Mouse (Mus musculus) granulocyte monocyte progenitor cell, adult 5-6 weeks (primary cell): ENCODE measurements around the gene Shld2. TPM values are rescaled to one million over a fixed set of nuclear protein-coding genes. Genes with fewer than 3 reads are reported as not detected.

Experiments used
- ATAC-seq: replicated peaks from 2 replicates; pipeline ENCODE4 v1.8.0; 2016; ENCODE audit warnings: mild to moderate bottlenecking, moderate TSS enrichment, inconsistent platforms; ENCODE audit not compliant: poor library complexity, severe bottlenecking
- total RNA-seq, 2 experiments: library from RNA; stranded (forward) in 1 of 2; stranded (reverse) in 1 of 2; fragments of 200-712, 200-1000 nt in 1 of 2; fragments of >200 nt in 1 of 2; fragmentation: Nextera tagmentation in 1 of 2; gene quantifications; 2 replicates each; pipeline ENCODE4 v1.2.3; 2014 to 2017

The Shld2 gene
- total RNA-seq, 2 experiments from 2014 or later, result 6.6 to 17.8 TPM

DNA sequence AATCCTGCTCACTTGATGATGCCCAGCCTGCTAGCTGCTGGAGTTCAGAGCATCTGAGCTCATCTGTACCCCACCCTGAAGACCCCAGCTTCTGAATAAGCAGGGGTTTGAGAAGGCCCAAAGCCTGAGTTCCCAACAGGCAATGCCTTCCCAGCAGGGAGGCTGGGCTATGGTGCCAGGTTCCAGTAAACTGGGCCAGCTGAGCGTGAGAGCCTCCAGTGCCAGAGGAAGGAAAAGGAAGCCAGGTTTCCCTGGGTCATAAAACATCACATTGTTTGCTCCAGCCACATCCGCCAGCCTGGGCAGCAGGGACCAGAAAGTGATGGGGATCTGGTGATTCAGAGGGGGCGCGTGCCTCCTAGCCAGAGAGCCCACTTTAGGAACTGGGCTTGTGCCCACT, 83.7 kb downstream of the Shld2 start:
- ATAC-seq, result no peak

DNA sequence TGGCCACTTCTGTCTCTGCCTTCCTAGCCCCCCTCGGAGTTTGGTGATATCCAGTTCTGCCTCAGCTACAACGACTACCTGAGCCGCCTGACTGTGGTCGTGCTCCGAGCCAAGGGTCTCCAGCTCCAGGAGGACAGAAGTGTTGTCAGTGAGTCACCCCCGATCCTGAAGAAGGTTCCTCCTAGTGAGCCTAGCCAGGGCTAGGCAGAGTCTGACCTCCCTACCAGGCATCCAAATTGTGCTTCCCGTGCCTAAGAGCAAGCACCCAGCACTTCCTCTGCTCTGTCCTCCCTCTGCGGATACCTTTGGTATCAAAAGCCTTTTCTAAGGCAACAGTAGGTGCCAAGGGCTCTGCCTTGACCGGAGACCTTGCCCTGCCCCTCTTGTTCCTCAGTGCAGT, 84.3 kb downstream of the Shld2 start:
- ATAC-seq, result no peak

DNA sequence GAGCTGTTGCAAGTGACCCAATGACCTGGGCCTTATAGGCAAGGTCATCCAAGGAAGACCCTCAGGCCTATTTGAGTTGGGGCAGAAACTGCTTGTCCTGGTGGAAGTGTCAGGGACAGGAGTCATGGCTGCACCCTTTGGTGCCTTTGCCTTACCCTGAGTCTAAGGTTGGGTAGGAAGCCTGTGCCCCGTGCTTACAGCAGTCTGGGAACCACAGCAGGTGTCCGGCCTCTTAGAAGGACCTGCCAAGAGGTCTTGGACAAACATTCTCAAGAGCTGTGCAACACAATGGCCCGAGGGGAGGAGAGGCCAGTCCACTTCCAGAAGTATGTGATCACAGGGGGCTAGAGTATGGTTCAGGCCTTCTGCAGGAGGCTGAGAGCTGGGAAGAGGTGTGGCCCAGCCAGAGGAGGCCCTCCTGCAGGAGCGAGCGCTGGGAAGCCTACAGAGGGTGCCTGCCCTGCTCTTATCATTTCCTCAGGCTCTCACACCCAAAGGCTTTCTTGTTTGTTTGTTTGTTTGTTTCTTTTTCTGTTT, 86.9 kb downstream of the Shld2 start:
- no peak for ATAC-seq

DNA sequence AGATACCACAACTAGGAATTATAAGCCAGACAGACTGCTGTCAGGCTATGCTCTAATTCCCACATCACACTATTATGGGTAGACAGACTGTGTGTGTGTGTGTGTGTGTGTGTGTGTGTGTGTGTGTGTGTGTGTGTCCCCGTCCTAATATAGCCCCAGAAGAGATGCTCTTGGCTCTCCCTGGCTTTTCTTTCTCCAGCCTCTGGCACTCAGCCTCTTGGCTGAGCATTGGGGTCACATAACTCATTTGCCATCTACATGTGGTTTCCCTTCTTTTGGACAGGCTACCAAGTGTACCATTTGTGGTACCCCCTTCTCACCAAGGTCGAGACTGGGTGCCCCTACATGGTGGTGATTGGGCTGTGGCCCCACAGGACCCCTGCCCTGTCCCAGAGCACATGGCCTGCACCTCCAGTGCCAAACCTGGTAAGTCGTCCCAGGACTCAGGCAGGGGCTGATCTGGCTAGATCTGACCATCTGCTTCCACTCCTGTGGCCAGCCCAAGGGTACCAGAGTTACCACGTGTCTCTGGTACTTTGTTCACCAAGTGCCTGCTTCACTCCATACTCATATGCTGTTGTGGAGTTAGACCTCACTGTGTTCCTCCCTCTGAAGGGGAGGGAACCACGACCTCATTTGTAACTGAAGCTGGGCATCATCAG, 88.7 kb downstream of the Shld2 start:
- ATAC-seq, result no peak

DNA sequence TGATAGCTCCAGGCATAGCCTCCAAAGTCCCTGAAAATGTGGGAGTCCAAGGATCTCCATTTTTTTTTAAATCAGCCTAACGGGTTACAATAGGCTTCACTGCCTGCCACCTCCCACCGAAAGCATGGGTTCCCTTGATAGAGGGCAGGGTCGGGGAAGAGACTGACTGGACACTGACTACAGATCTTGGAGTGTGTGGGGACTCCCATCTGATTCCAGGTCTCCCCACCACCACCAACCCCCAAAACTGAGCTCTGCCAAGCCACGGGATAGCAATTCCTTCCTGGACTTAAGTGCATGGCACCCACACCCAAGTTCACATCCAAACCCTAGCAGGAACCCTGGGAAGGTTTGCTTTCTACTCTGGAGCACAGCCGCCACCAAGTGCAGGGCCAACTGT, 89.9 kb downstream of the Shld2 start:
- ATAC-seq, result no peak

DNA sequence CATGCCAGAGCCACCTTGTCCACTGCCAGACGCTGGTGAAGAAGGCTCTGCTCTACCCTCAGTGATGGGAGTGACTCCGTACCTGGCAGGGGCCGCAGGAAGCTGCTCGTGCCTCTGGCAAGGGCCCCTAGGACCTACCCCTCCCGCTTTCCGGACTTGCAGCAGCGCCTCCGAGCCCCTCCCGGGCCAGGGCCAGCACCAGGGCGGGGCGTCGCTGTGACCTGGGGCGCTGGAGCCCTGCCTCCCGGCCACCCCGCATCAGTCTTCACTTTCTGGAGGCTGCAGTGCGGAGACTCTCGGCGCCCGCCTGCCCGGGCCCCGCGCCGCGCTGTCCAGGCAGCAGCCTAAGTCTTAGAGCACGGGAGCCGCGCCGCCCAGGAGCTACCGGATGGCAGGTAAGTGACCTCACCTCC, 90.5 kb downstream of the Shld2 start:
- ATAC-seq, result peak; percentile 30

DNA sequence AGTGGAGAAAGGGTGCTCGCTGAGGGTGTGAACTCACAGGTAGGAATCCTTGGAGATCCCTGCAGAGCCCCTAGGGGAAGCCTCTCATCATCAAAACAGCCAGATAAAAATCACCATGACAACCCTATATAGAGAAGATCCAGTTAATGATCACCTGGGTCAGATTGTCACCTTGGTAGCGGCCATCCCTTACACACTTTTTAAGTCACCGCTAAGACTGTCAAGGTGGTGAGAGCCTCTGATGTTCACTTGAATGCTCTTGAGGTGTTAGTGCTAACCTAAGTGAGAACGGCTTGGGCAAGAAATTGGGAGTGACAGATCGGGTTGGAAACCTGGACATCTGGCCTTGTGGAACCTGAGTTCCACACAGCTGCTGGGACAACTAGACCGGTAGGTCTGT, 91.0 kb downstream of the Shld2 start, which contains the start of gene Syt15:
TSS of gene Syt15 (plus strand) at position 301 of the 400 bp plus-strand sequence.
- no peak for ATAC-seq

DNA sequence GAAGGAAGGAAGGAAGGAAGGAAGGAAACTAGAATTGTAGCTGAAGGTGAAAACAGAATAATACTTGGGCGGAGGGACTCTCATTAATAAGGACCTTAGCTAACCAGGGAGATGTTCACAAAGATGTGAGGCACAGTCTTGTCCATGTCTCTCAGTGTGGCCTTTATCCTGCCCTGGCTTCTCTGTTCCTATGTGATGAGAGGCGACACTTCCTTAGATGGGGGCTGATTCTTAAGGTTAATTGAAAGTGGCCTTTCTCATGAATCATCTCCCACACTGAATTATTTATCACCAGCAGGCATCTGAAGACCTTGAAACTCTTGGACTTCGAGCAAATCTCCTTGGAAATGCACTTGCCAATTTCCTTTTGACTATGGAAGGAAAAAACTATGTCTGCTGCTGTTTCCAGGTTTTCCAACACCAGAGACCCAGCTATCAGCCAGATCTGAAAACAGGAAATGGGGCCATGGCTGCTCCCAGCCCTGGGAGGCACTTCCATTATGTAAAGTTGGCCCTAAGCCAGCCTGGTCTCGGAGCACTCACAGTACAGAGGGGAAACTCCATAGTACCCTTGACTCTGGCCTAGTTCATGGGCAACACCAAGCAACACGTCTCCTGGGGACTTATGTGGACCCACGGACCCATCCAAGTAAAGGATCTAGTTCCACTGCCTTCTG, 94.7 kb downstream of the Shld2 start:
- no peak for ATAC-seq

DNA sequence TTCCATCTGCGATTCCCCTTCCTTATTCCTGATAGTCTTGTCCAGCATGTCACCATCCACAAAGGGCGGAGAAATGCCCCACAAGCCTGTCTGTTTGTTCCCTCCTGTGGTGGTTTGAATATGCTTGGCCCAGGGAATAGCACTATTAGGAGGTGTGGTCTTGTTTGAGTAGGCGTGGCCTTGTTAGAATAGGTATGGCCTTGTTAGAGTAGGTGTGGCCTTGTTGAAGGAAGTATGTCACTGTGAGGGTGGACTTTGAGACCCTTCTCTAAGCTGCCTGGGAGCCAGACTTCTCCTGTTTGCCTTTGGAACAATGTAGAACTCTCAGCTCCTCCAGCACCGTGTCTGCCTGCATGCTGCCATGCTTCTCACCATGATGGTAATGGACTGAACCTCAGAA, 100.4 kb downstream of the Shld2 start:
- ATAC-seq, result no peak

DNA sequence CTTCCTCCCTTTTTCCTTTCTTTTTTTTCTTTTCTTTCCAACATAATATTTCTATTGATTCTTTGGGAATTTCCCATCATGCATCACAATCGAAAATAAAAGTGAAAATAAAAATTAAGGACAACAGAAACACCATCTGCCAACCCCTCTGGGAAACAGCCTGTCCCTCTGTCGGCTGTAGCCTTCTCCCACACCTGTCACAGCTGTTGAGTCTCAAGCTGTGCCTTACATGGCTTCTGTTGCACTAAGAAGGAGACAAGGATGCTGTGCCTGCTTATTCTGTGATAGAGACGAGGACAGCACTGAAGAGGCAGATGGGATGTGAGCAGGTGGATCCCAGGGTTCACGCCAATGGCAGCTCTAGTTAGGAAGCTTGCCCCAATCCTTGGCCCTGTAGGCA, 101.2 kb downstream of the Shld2 start:
- ATAC-seq, result no peak

DNA sequence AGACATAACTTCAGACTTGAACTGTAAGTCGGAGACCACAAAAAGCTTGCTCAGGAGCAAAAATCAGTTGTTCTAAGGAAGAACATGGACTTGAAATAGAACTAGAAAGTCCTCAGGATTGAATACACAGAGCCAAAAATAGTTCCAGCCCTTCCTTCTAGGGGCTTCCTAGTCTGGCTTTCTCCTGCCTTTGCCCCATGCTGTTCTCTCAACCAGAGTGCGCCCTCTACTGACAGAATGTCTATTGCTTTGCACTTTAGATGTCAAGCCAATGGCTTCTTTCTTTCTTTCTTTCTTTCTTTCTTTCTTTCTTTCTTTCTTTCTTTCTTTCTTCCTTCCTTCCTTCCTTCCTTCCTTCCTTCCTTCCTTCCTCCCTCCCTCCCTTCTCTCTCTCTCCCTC, 101.6 kb downstream of the Shld2 start:
- ATAC-seq, result no peak

DNA sequence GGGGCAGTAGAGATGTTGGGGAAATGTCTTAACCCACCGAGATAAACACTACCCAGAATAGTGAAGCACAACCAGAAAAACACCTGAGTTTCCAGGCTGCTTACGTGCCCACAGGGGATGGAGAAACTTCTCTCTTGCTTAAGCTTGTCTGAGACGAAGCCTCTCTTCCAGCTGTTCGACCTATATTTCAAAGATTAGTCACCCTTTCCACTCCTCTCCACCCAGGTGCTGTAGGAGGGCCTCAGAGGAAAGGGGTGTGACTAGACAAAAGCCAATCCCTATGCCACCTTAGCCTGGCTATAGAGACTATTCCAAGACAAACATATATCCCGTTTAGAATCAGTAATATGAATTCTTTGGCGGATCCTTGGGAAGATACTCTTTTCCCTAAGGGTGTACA, 102.3 kb downstream of the Shld2 start:
- ATAC-seq, result no peak

DNA sequence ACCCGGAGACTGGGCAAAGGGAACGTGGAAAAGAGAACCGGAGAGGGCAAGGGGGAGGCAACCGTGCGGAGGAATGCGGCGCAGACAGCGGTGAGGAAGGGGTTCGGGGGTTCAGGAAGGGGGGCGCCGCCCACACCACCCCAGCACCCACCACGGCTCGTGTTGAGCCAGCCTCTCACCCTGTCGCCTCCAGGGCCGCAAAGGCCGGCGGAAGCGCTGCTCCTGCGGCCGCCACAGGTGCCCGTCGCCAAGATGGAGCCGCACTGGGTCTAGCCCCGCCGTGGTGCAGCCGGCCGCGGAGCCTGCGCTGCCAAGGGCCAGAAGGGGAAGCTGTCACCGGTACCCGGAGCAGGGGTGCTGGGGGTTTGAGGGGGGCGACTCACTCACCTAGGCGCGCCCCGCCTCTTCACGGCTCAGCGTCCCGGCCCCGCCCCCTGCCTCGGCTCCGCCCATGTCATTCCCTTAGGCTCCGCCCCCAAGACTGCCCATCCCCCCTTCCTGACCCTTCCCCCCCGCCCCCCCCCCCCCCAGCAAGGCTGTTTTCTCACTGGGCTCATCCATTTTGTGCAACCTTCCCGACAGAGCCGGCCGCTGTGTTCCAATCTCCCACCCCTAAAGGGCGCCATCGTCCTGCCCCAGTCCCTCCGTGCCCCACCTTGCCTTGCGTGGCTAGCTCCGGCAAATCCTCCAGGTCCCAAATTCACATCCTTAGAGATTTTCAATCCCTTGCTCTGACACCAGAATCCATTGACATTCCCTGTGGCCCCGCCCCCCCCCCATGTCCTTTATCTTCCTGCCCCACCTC, 108.9 kb downstream of the Shld2 start, which contains the start of gene Gprin2:
TSS of gene Gprin2 (minus strand) at position 423 of the 805 bp plus-strand sequence.
- ATAC-seq, result peak; percentile 83

DNA sequence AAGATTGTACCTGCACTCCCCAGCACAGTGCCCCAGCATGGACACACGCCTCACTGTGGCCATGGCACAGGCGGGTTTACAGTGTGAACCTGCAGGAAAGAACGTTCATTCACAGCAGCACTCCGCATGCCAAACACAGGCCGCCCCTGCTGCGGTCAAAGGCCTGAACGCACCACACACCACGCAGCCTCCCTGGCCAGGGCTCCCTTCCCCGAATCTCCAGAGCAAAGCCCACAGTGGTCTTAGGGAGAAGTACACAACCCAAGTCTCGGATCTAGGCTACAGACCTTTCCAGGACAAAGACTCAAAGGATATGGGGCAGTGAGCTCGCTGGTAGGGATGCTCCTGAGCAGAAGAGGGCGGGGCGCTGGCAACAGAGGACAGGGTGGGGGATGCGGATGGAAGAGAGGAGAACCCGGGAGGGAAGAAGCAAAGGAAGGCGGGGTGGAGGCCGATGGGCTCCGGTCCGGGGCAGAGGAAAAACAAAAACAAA, 109.5 kb downstream of the Shld2 start:
- peak; percentile 40 for ATAC-seq

DNA sequence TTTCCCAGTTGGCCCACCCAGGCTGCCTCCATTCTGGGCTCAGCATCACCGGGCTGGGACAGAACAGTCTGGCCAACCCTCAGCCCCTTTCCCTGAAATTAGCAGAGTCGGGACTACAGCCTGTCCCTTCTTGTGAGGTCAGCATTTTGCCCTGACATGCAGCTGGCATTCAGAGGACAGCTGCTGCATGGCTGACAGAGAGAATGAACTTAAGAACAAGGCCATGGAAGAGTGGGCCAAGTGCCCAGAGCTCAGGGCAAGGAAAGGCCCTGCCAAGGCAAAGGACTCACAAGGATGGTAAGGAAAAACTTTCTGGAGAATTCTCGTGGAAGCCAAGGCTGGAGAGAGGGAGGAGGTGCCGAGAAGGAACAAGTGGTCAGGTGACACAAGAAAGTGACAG, 113.6 kb downstream of the Shld2 start:
- no peak for ATAC-seq

DNA sequence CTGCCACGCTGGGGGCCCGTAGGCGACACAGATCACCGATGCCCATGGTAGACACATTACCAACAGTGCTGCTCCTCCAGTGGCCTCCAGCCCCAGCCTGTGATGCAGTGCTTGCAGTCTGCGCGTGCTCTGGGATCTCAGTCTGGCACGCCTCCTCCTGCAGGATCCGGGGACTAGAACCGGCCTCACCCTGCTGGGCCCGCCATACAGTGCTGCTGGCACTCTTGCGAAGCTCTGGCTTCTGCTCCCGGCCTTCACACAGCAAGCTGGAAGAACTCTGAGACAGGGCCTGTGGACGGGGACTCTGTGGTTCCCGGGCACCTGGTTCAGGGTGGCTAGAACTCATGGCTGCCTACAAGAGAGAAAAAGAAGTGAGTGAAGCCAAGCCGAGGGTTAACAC, 114.8 kb downstream of the Shld2 start:
- no peak for ATAC-seq

DNA sequence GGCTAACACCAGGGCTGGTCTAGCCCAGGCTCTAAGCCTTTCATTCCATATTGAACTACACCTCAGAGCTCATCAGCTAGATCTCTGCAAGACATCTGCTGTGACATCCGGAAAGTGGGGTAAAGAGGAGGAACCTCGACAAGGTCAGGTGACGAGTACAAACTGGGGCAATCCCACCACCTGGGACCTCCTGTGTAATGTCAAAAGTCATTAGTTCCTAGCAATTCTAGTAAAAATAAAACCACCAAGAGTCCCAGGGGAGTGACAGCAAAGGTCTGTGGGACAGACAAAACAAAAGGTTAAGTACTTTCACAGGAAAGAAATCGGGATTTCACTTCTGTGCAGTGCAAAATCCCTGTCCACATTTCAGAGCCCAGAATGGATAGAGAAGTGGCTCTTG, 116.4 kb downstream of the Shld2 start:
- ATAC-seq, result no peak

DNA sequence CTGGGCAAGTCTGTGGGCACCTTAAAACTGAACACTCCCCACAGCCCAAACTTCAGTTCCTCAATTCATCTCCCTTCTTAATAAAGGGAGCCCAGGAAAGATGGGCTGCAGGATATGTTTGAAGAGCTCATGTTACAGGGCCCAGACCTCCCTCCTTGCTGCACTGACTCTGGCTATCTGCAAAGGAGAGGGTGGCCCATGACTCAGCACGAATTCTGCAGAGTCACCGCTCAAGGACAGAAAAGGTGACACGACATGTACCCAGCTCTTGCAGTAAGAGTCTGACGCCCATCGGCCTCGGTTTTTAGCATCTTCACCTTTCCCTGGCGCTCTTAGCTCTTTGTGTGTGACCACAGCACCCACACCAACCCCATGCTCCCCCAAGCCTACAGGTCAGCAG, 119.9 kb downstream of the Shld2 start:
- ATAC-seq, result no peak; the same call in 1 of the 2 replicates

DNA sequence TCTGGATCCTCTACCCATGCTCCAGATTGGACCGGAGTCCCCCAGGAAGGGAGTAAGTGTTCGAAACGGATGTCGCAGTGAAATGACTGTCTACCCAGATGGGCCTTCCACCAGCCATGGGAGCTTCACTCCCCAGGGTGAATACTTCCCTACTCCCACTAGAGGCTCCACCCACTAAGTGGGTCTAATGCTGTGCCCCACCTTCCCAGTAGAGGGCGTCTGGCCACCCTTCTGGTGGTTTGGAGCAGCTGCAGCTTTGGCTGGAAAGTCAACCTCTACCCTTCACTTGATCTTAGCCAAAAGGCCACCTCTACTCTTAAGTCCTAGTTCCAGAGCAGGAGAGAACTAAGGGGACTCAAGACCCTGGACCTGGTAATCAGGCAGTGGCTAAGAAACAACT, 121.7 kb downstream of the Shld2 start:
- peak; percentile 94 for ATAC-seq
